21 mouse cellular contexts compared by ENCODE assay signal in genomic region chr3:148905906-148906779, GRCm38 (mm10).
DNase-seq lines count a peak whose midpoint lies in the region; ATAC-seq and TF ChIP-seq lines count a peak whose summit lies in the region.
"Had no signal": no experiment of that assay in that cellular context is flagged by ENCODE, and none has a peak within 500 bp of the region (broad histone marks: within the 10 kb centered on the region; RNA-seq: fewer than 3 reads in every experiment).

No protein-coding gene starts in this region.

- no peak overlapping the region for H3K4me2 ChIP-seq in hindbrain, embryonic 14.5 days (replicated peaks)
- H3K4me2 ChIP-seq in hindbrain, embryonic 11.5 days (replicated peaks; ENCODE audit: low read depth, low read length): no peak overlapping the region
- no peak overlapping the region for H3K4me2 ChIP-seq in neural tube, embryonic 14.5 days (ENCODE audit: low read depth, low read length)
- H3K4me2 ChIP-seq: limb, embryonic 13.5 days; lung, embryonic 15.5 days; neural tube, embryonic 13.5 days had no signal

- ATAC-seq in hindbrain, embryonic 14.5 days (ENCODE audit: low FRiP score): 0 out of 2 replicates have a peak, but pooled peaks have one; percentile 14
- ATAC-seq in hindbrain, embryonic 11.5 days (ENCODE audit: low FRiP score): no peak
- ATAC-seq in neural tube, embryonic 14.5 days (ENCODE audit: low read depth): peak; percentile 21; the same call in 1 of the 2 replicates

- intact Hi-C loops in gastrocnemius, adult 2 months (cut with DNase I): loop anchor here (5.0 kb wide), 1 partner anchor 71 kb away; no protein-coding TSS in a partner anchor
- intact Hi-C loops in gastrocnemius, postnatal 36 days (cut with DNase I): no loop called here

- no peaks in the 10 kb centered on the region for H3K27me3 ChIP-seq in hindbrain, embryonic 14.5 days (ENCODE audit: control insufficient read depth, insufficient read depth, low read length)
- H3K27me3 ChIP-seq in hindbrain, embryonic 11.5 days (ENCODE audit: control insufficient read depth, insufficient read depth, low read length): no peaks in the 10 kb centered on the region
- no peaks in the 10 kb centered on the region for H3K27me3 ChIP-seq in neural tube, embryonic 14.5 days (ENCODE audit: control insufficient read depth, insufficient read depth, low read length)
- H3K27me3 ChIP-seq: limb, embryonic 13.5 days; lung, embryonic 15.5 days; neural tube, embryonic 13.5 days had no signal

- TF ChIP-seq CTCF in gastrocnemius, adult 2 months (IDR thresholded peaks at IDR 0.05): no peak

- H3K9me3 ChIP-seq in hindbrain, embryonic 14.5 days (ENCODE audit: control insufficient read depth, low read length): no peaks in the 10 kb centered on the region
- no peaks in the 10 kb centered on the region for H3K9me3 ChIP-seq in hindbrain, embryonic 11.5 days (ENCODE audit: control insufficient read depth, low read length)
- H3K9me3 ChIP-seq in neural tube, embryonic 14.5 days (ENCODE audit: control insufficient read depth, low read length): no peaks in the 10 kb centered on the region
- H3K9me3 ChIP-seq: limb, embryonic 13.5 days; lung, embryonic 15.5 days; neural tube, embryonic 13.5 days had no signal

- no peak for DNase-seq in gastrocnemius, adult 2 months
- no peak for DNase-seq in gastrocnemius, postnatal 36 days
- no peak for DNase-seq in hindbrain, embryonic 14.5 days (ENCODE audit: low spot score)
- no peak for DNase-seq in hindbrain, embryonic 11.5 days (ENCODE audit: low spot score)
- no peak for DNase-seq in neural tube, embryonic 10.5 days (ENCODE audit: extremely low spot score, low spot score)
- DNase-seq in kidney, postnatal 14 days: no peak
- no peak for DNase-seq in retina, postnatal 1 day
- DNase-seq: adrenal gland, adult 8-10 months; cerebellum, adult 9-10 months; embryo, embryonic 11 days; kidney, adult 18-20 months; kidney, postnatal 36 days; right cerebral cortex, adult 18-20 months; spleen, adult 18-20 months; thymus, postnatal 4 days had no signal

- peaks cover 10% of the 10 kb centered on the region; the same call in 1 of the 2 replicates for H3K4me1 ChIP-seq in hindbrain, embryonic 14.5 days (replicated peaks; ENCODE audit: control insufficient read depth, insufficient read depth, low read length)
- H3K4me1 ChIP-seq in hindbrain, embryonic 11.5 days (replicated peaks; ENCODE audit: control insufficient read depth, insufficient read depth, low read length): no peaks in the 10 kb centered on the region; the same call in 1 of the 2 replicates
- H3K4me1 ChIP-seq in neural tube, embryonic 14.5 days (ENCODE audit: control insufficient read depth, insufficient read depth, low read length): peaks cover 7% of the 10 kb centered on the region

- H3K4me3 ChIP-seq in gastrocnemius, adult 2 months: no peak overlapping the region
- no peak overlapping the region for H3K4me3 ChIP-seq in hindbrain, embryonic 14.5 days (replicated peaks; ENCODE audit: low read length)
- no peak overlapping the region for H3K4me3 ChIP-seq in hindbrain, embryonic 11.5 days (ENCODE audit: low read depth, low read length)
- no peak overlapping the region for H3K4me3 ChIP-seq in neural tube, embryonic 14.5 days (ENCODE audit: low read depth, low read length)
- H3K4me3 ChIP-seq: erythroblast, embryonic 14.5 days; limb, embryonic 13.5 days; lung, embryonic 15.5 days; neural tube, embryonic 13.5 days had no signal

- H3K36me3 ChIP-seq in hindbrain, embryonic 14.5 days (replicated peaks; ENCODE audit: control insufficient read depth, insufficient read depth): no peaks in the 10 kb centered on the region
- no peaks in the 10 kb centered on the region for H3K36me3 ChIP-seq in hindbrain, embryonic 11.5 days (ENCODE audit: control insufficient read depth, insufficient read depth, low read length)
- no peaks in the 10 kb centered on the region for H3K36me3 ChIP-seq in neural tube, embryonic 14.5 days (ENCODE audit: control insufficient read depth, insufficient read depth, low read length)
- H3K36me3 ChIP-seq: G1E; lung, embryonic 15.5 days; neural tube, embryonic 13.5 days had no signal

- whole genome bisulfite sequencing in hindbrain, embryonic 14.5 days: 72% methylated on average over 13 of the region's 13 CpGs
- WGBS in hindbrain, embryonic 11.5 days: 86% methylated on average over 13 of the region's 13 CpGs
- WGBS in neural tube, embryonic 14.5 days: 70% methylated on average over 13 of the region's 13 CpGs

- H3K9ac ChIP-seq in hindbrain, embryonic 14.5 days: no peak overlapping the region
- H3K9ac ChIP-seq in hindbrain, embryonic 11.5 days (ENCODE audit: low read depth, low read length): no peak overlapping the region
- H3K9ac ChIP-seq in neural tube, embryonic 14.5 days (replicated peaks; ENCODE audit: low read depth, low read length): no peak overlapping the region
- H3K9ac ChIP-seq: limb, embryonic 13.5 days; lung, embryonic 15.5 days; neural tube, embryonic 13.5 days had no signal

- peak overlapping the region; percentile 82 for H3K27ac ChIP-seq in gastrocnemius, adult 2 months
- no peak overlapping the region for H3K27ac ChIP-seq in hindbrain, embryonic 14.5 days
- H3K27ac ChIP-seq in hindbrain, embryonic 11.5 days (ENCODE audit: low read depth, low read length): no peak overlapping the region
- no peak overlapping the region for H3K27ac ChIP-seq in neural tube, embryonic 14.5 days (ENCODE audit: low read depth, low read length)
- H3K27ac ChIP-seq: limb, embryonic 13.5 days; lung, embryonic 15.5 days; neural tube, embryonic 13.5 days had no signal
